Mouse (Mus musculus) ES-CJ7 (cell line): Measurements from ENCODE around the gene AC124108.1.

Experiments used
- DNase-seq: peaks from one replicate; pipeline ENCODE4 v3.0.0; 2011; ENCODE audit warnings: low read depth, low spot score

Gene AC124108.1

GRCm38 (mm10) chr1:132164780-132165518 is 26.3 kb upstream of the AC124108.1 start:
- DNase-seq: no peak

GRCm38 (mm10) chr1:132165859-132166258 is 25.4 kb upstream of the AC124108.1 start:
- peak; percentile 83 for DNase-seq

GRCm38 (mm10) chr1:132168115-132168767 is 23.0 kb upstream of the AC124108.1 start:
- no peak for DNase-seq

- DNase-seq: no peak
Observed at GRCm38 (mm10) chr1:132170698-132171097, 20.6 kb upstream of the AC124108.1 start.

- no peak for DNase-seq
Observed at GRCm38 (mm10) chr1:132171619-132172018, 19.6 kb upstream of the AC124108.1 start.

- no peak for DNase-seq
Observed at GRCm38 (mm10) chr1:132186303-132186702, 5.0 kb upstream of the AC124108.1 start.

- DNase-seq: peak; percentile 63
Observed at GRCm38 (mm10) chr1:132188442-132189066, 2.7 kb upstream of the AC124108.1 start.

GRCm38 (mm10) chr1:132189231-132189630 is 2.0 kb upstream of the AC124108.1 start:
- DNase-seq: no peak

- DNase-seq: peak; percentile 81
Observed at GRCm38 (mm10) chr1:132190040-132190513, 1.2 kb upstream of the AC124108.1 start.

GRCm38 (mm10) chr1:132190621-132191092 is 600 bp upstream of the AC124108.1 start:
- peak; percentile 44 for DNase-seq

GRCm38 (mm10) chr1:132191786-132192680 is 776 bp downstream of the AC124108.1 start:
- peak; percentile 81 for DNase-seq

GRCm38 (mm10) chr1:132193806-132194205 is 2.5 kb downstream of the AC124108.1 start:
- DNase-seq: peak; percentile 87

GRCm38 (mm10) chr1:132194624-132195023 is 3.4 kb downstream of the AC124108.1 start:
- peak; percentile 48 for DNase-seq

GRCm38 (mm10) chr1:132195100-132195499 is 3.8 kb downstream of the AC124108.1 start:
- DNase-seq: peak; percentile 50

GRCm38 (mm10) chr1:132195681-132196080 is 4.4 kb downstream of the AC124108.1 start:
- DNase-seq: peak; percentile 63

GRCm38 (mm10) chr1:132196337-132196736 is 5.1 kb downstream of the AC124108.1 start:
- no peak for DNase-seq

GRCm38 (mm10) chr1:132197666-132198065 is 6.4 kb downstream of the AC124108.1 start:
- DNase-seq: peak; percentile 93

- DNase-seq: no peak
Observed at GRCm38 (mm10) chr1:132198401-132199071, 7.3 kb downstream of the AC124108.1 start.

GRCm38 (mm10) chr1:132199244-132199643 is 8.0 kb downstream of the AC124108.1 start:
- no peak for DNase-seq

GRCm38 (mm10) chr1:132199934-132200333 is 8.7 kb downstream of the AC124108.1 start:
- no peak for DNase-seq
